8 mouse cellular contexts compared by ENCODE assay signal in genomic region chr4:142083193-142083592, GRCm38 (mm10). TPM values are rescaled to one million over a fixed set of nuclear protein-coding genes. Genes with fewer than 3 reads are reported as not detected.
DNase-seq lines count a peak whose midpoint lies in the region; ATAC-seq and TF ChIP-seq lines count a peak whose summit lies in the region.

No protein-coding gene starts in this region.

- no peaks in the 10 kb centered on the region for H3K79me2 ChIP-seq in CH12.LX (replicated peaks; ENCODE audit: control insufficient read depth, extremely low read depth, insufficient read depth, poor library complexity, severe bottlenecking)

- no peak for TF ChIP-seq POLR2A in CH12.LX (IDR thresholded peaks at IDR 0.05; ENCODE audit: low read depth, low read length)

- no peaks in the 10 kb centered on the region; the same call in 1 of the 2 replicates for H3K4me1 ChIP-seq in erythroblast, embryonic 14.5 days (ENCODE audit: control insufficient read depth)
- peaks cover 12 to 60% of the 10 kb centered on the region in 2 experiments for H3K4me1 ChIP-seq in CH12.LX (ENCODE audit: control insufficient read depth in 1 of 2, insufficient read depth in 2 of 2)
- no peaks in the 10 kb centered on the region for H3K4me1 ChIP-seq in forebrain, postnatal 0 days (ENCODE audit: insufficient read depth)
- peaks cover 40% of the 10 kb centered on the region for H3K4me1 ChIP-seq in liver, embryonic 15.5 days (replicated peaks)

- no peak for TF ChIP-seq RAD21 in CH12.LX (IDR thresholded peaks at IDR 0.05; ENCODE audit: low read depth, low read length)

- no peak for TF ChIP-seq EP300 in CH12.LX (IDR thresholded peaks at IDR 0.05; ENCODE audit: low read length)

- H3K27me3 ChIP-seq in erythroblast, embryonic 14.5 days (ENCODE audit: control insufficient read depth), result peaks cover 37% of the 10 kb centered on the region
- peaks cover 33% of the 10 kb centered on the region for H3K27me3 ChIP-seq in CH12.LX (replicated peaks)
- H3K27me3 ChIP-seq in forebrain, postnatal 0 days (ENCODE audit: insufficient read depth, low read length), result peaks cover 26% of the 10 kb centered on the region
- peaks cover 55% of the 10 kb centered on the region for H3K27me3 ChIP-seq in liver, embryonic 15.5 days

- H3K9ac ChIP-seq in CH12.LX (ENCODE audit: insufficient read depth, low read depth), result no peak overlapping the region
- no peak overlapping the region for H3K9ac ChIP-seq in forebrain, postnatal 0 days
- H3K9ac ChIP-seq in liver, embryonic 15.5 days, result 0 out of 2 replicates have a peak overlapping the region, but pooled peaks have one; percentile 35

- H3K4me3 ChIP-seq in erythroblast, embryonic 14.5 days (replicated peaks), result peak overlapping the region; percentile 37
- H3K4me3 ChIP-seq in CH12.LX (replicated peaks in 1 of 3; ENCODE audit: low read depth in 2 of 3, low read length in 2 of 3, poor library complexity in 1 of 3), result peak overlapping the region in 1 of 3 experiments; percentile 56
- H3K4me3 ChIP-seq in forebrain, postnatal 0 days (ENCODE audit: low read depth, low read length), result peak overlapping the region; percentile 44
- peak overlapping the region; percentile 59 for H3K4me3 ChIP-seq in liver, embryonic 15.5 days (replicated peaks)

- WGBS in forebrain, postnatal 0 days, result 55% methylated on average over 6 of the region's 6 CpGs
- WGBS in liver, embryonic 15.5 days (ENCODE audit: insufficient replicate concordance), result 36% methylated on average over 6 of the region's 6 CpGs

- no peak for TF ChIP-seq CTCF in CH12.LX (conservative IDR thresholded peaks at IDR 0.05 in 1 of 2, IDR thresholded peaks at IDR 0.05 in 1 of 2; ENCODE audit: low read depth in 2 of 2, low read length in 2 of 2)
- no peak for TF ChIP-seq CTCF in forebrain, postnatal 0 days (IDR thresholded peaks at IDR 0.05; ENCODE audit: low read depth)

- no peaks in the 10 kb centered on the region; the same call in 1 of the 2 replicates for H3K36me3 ChIP-seq in erythroblast, embryonic 14.5 days (ENCODE audit: control insufficient read depth)
- no peaks in the 10 kb centered on the region for H3K36me3 ChIP-seq in CH12.LX (replicated peaks in 1 of 2; ENCODE audit: control insufficient read depth in 1 of 2, insufficient read depth in 1 of 2, low read length in 1 of 2)
- no peaks in the 10 kb centered on the region for H3K36me3 ChIP-seq in forebrain, postnatal 0 days (ENCODE audit: insufficient read depth)
- H3K36me3 ChIP-seq in liver, embryonic 15.5 days (replicated peaks), result no peaks in the 10 kb centered on the region

- no peak for ATAC-seq in erythroblast, adult 5-6 weeks (replicated peaks; ENCODE audit: low FRiP score, poor library complexity, severe bottlenecking)
- no peak for ATAC-seq in forebrain, postnatal 0 days
- no peak for ATAC-seq in liver, embryonic 15.5 days (ENCODE audit: insufficient read depth)
- ATAC-seq in CD4-positive, CD25-positive, alpha-beta regulatory T cell, adult 4 months, result no peak

- no peak overlapping the region for H3K27ac ChIP-seq in CH12.LX (ENCODE audit: insufficient read depth, low read depth)
- no peak overlapping the region for H3K27ac ChIP-seq in forebrain, postnatal 0 days (ENCODE audit: low read depth, low read length)
- H3K27ac ChIP-seq in liver, embryonic 15.5 days (replicated peaks), result 0 out of 2 replicates have a peak overlapping the region, but pooled peaks have one; percentile 16

- no peak for DNase-seq in CH12.LX (ENCODE audit: extremely low read depth)
- DNase-seq in forebrain, postnatal 0 days, result no peak
- no peak for DNase-seq in thymus, postnatal 4 days
- no peak for DNase-seq in layer of hippocampus, adult 11-12 months (ENCODE audit: low spot score)

- dilution Hi-C loops in CH12.LX (cut with MboI; ENCODE audit: extremely low pct_ligation_motif_present, extremely low pct_unique_long_range_greater_than_20kb, low sequenced_read_pairs), result no loop called here

- in situ Hi-C loops in CH12.LX (cut with MboI; ENCODE audit: low pct_ligation_motif_present, low pct_unique_long_range_greater_than_20kb, low sequenced_read_pairs), result loop anchor here (25.0 kb wide), 1 partner anchor 671 kb away; the partner anchor contains the start of genes Clcnkb and Hspb7

- no peaks in the 10 kb centered on the region for H3K9me3 ChIP-seq in erythroblast, embryonic 14.5 days (ENCODE audit: control insufficient read depth, low read length)
- peaks cover 3% of the 10 kb centered on the region for H3K9me3 ChIP-seq in CH12.LX (replicated peaks; ENCODE audit: low read length)
- no peaks in the 10 kb centered on the region for H3K9me3 ChIP-seq in forebrain, postnatal 0 days (ENCODE audit: low read length)
- no peaks in the 10 kb centered on the region for H3K9me3 ChIP-seq in liver, embryonic 15.5 days (replicated peaks)

- H3K4me2 ChIP-seq in CH12.LX (ENCODE audit: insufficient read depth, low read depth, poor library complexity, severe bottlenecking), result peak overlapping the region; percentile 60; the same call in 1 of the 2 replicates
- peak overlapping the region; percentile 94 for H3K4me2 ChIP-seq in forebrain, postnatal 0 days (ENCODE audit: low read depth)
- peak overlapping the region; percentile 60 for H3K4me2 ChIP-seq in liver, embryonic 15.5 days

TF ChIP-seq in CH12.LX, 34 proteins besides CTCF, POLR2A, EP300 and RAD21:
- TF ChIP-seq MYC (IDR thresholded peaks at IDR 0.05; ENCODE audit: low read depth, low read length), result no peak
- no peak for TF ChIP-seq MAFK (IDR thresholded peaks at IDR 0.05; ENCODE audit: insufficient replicate concordance, low read length)

RNA-seq across cellular contexts. Expression of gene Tmem51, which starts 0.9 kb away (rescaled TPM):
- 0.09 and 0.15 TPM in 2 replicates for polyA plus RNA-seq in erythroblast, embryonic 14.5 days (2012)
- 4.6 and 8.1 TPM in 2 replicates for total RNA-seq in erythroblast, adult 5-6 weeks (2015; ENCODE audit: low replicate concordance)
- 1.4 and 2.9 TPM in 2 replicates for total RNA-seq in erythroblast, adult 5-6 weeks (2017; ENCODE audit: low replicate concordance)
- total RNA-seq in CH12.LX (2012; rRNA removed), result 1.1 and 1.4 TPM in 2 replicates
- total RNA-seq in CH12.LX (2014; rRNA removed), result 6.6 and 8.0 TPM in 2 replicates
- 8.0 and 8.5 TPM in 2 replicates for polyA plus RNA-seq in CH12.LX (2012; ENCODE audit: insufficient read length, low read depth)
- 3.5 and 5.7 TPM in 2 replicates for total RNA-seq in forebrain, postnatal 0 days (2014; rRNA removed)
- 6.1 and 7.4 TPM in 2 replicates for polyA plus RNA-seq in forebrain, postnatal 0 days (2015; fragmentation: Nextera tagmentation; extraction: Ambion mirVana)
- polyA plus RNA-seq in liver, embryonic 15.5 days (2015; fragmentation: Nextera tagmentation; extraction: Ambion mirVana), result 16.2 and 17.6 TPM in 2 replicates
- under 1 TPM; 0.86 to 0.96 TPM for polyA plus RNA-seq in CD4-positive, CD25-positive, alpha-beta regulatory T cell, adult 4 months (2017; shearing (Covaris generic))
